Mouse (Mus musculus): ENCODE data around the gene Nfkbie.

DNA sequence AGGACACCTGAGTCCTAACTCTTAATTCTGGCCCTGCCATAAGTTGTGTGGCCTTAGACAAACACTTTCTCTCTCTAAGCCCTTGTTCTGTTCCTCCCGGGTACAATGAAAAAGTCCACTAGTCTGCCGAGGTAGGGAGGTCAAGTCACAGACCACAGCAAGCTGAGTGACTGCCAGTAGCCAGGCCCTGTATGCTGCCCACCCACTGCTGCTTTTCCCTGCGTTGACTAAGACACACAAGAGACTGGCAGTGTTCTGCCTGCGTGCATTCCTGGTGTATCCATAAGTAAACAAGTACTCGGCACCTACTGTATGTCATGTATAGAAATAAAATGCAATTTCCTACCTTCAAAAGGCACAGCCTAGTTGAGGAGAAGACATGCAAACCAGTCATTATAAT, 5.2 kb upstream of the Nfkbie start:
- TF ChIP-seq POLR2A (IDR thresholded peaks at IDR 0.05; ENCODE audit: low read depth, low read length) (no peak), CTCF (IDR thresholded peaks at IDR 0.05; ENCODE audit: extremely low read depth, insufficient read depth, insufficient read length, insufficient replicate concordance) (no peak)

Data from spleen, adult 2 months (tissue).